Mouse (Mus musculus) v-Abl transformed pro-B cells (cell line): ENCODE data around the gene Epor.

Experiments used
- in situ Hi-C, 2 experiments: fragments of 400-800 bp; cut with MboI; formaldehyde crosslinking; loops; one replicate each; pipeline ENCODE4 v1.15.1; 2025; ENCODE audit not compliant: unreplicated experiment in 2 of 2

The Epor gene

GRCm38 (mm10) chr9:21976626-21977175, 13.4 kb upstream of the Epor start:
- in situ Hi-C loops, result loop anchor here (5.0 to 10.0 kb wide), 6 partner anchors 81 to 438 kb away; partner anchors contain the start of genes 9530077C05Rik (in 1 of the 2), Pigyl (in 1 of the 2) and Zfp809 (in 1 of the 2)

GRCm38 (mm10) chr9:21969304-21969703, 6.0 kb upstream of the Epor start:
- in situ Hi-C loops, result no loop called here

GRCm38 (mm10) chr9:21968883-21969282, 5.6 kb upstream of the Epor start:
- in situ Hi-C loops, result no loop called here

GRCm38 (mm10) chr9:21962416-21963059, 768 bp downstream of the Epor start:
- in situ Hi-C loops, result no loop called here

- in situ Hi-C loops, result no loop called here
Observed at GRCm38 (mm10) chr9:21962010-21962409, 1.3 kb downstream of the Epor start.

- in situ Hi-C loops, result no loop called here
Observed at GRCm38 (mm10) chr9:21961366-21961980, 1.8 kb downstream of the Epor start.

- in situ Hi-C loops, result no loop called here
Observed at GRCm38 (mm10) chr9:21960558-21961208, 2.6 kb downstream of the Epor start.

GRCm38 (mm10) chr9:21960135-21960534, 3.2 kb downstream of the Epor start:
- in situ Hi-C loops, result no loop called here

- in situ Hi-C loops, result no loop called here
Observed at GRCm38 (mm10) chr9:21959244-21959643, 4.1 kb downstream of the Epor start.

- in situ Hi-C loops, result no loop called here
Observed at GRCm38 (mm10) chr9:21958372-21958771, 4.9 kb downstream of the Epor start.

GRCm38 (mm10) chr9:21955570-21956281, 7.6 kb downstream of the Epor start, which contains the start of gene Swsap1:
Gene Swsap1 (plus strand): TSS chr9:21955755.
- in situ Hi-C loops, result no loop called here

- in situ Hi-C loops, result no loop called here
Observed at GRCm38 (mm10) chr9:21955225-21955569, 8.1 kb downstream of the Epor start.

GRCm38 (mm10) chr9:21954635-21955034, 8.7 kb downstream of the Epor start:
- in situ Hi-C loops, result no loop called here

- in situ Hi-C loops, result no loop called here
Observed at GRCm38 (mm10) chr9:21953600-21953999, 9.7 kb downstream of the Epor start.

GRCm38 (mm10) chr9:21951977-21952376, 11.3 kb downstream of the Epor start:
- in situ Hi-C loops, result no loop called here

- in situ Hi-C loops, result no loop called here
Observed at GRCm38 (mm10) chr9:21950322-21950721, 13.0 kb downstream of the Epor start.

GRCm38 (mm10) chr9:21948790-21949189, 14.5 kb downstream of the Epor start:
- in situ Hi-C loops, result no loop called here

GRCm38 (mm10) chr9:21948146-21948545, 15.2 kb downstream of the Epor start:
- in situ Hi-C loops, result no loop called here

- in situ Hi-C loops, result no loop called here
Observed at GRCm38 (mm10) chr9:21947540-21948130, 15.7 kb downstream of the Epor start.

- in situ Hi-C loops, result no loop called here
Observed at GRCm38 (mm10) chr9:21944267-21944666, 19.0 kb downstream of the Epor start.

GRCm38 (mm10) chr9:21943638-21944037, 19.7 kb downstream of the Epor start:
- in situ Hi-C loops, result no loop called here
